Mouse (Mus musculus): ENCODE data around the gene Mkrn1. TPM values are rescaled to one million over a fixed set of nuclear protein-coding genes. Genes with fewer than 3 reads are reported as not detected.
A peak's percentile ranks its signal among the peaks of the same experiment; 100 is the strongest.
"Not testable (repeated sequence)": the region's sequence is repeated elsewhere in the genome, so short reads cannot be mapped to it uniquely, and the experiment has no call there.

The Mkrn1 gene
- total and polyA plus RNA-seq, 2 experiments from 2014 or later, result 217 to 264 TPM

- WGBS, result 79% methylated on average over 4 of the region's 4 CpGs
- DNase-seq (no peak), ATAC-seq (no peak)
- TF ChIP-seq CTCF (IDR thresholded peaks at IDR 0.05; ENCODE audit: low read depth), result no peak
- Histone ChIP-seq H3K4me2 (ENCODE audit: low read depth) (no peak overlapping the region), H3K36me3 (ENCODE audit: insufficient read depth) (no peaks in the 10 kb centered on the region), H3K27ac (ENCODE audit: low read depth, low read length) (no peak overlapping the region), H3K9me3 (ENCODE audit: low read length) (no peaks in the 10 kb centered on the region), H3K27me3 (ENCODE audit: insufficient read depth, low read length) (no peaks in the 10 kb centered on the region), H3K4me1 (ENCODE audit: insufficient read depth) (no peaks in the 10 kb centered on the region), H3K9ac (no peak overlapping the region), H3K4me3 (ENCODE audit: low read depth, low read length) (no peak overlapping the region)
Measured at GRCm38 (mm10) chr6:39427276-39428003, 7.2 kb upstream of the Mkrn1 start.

- Histone ChIP-seq H3K4me1 (ENCODE audit: insufficient read depth) (no peaks in the 10 kb centered on the region), H3K9ac (no peak overlapping the region), H3K4me2 (ENCODE audit: low read depth) (no peak overlapping the region), H3K9me3 (ENCODE audit: low read length) (no peaks in the 10 kb centered on the region), H3K36me3 (ENCODE audit: insufficient read depth) (no peaks in the 10 kb centered on the region), H3K4me3 (ENCODE audit: low read depth, low read length) (no peak overlapping the region), H3K27ac (ENCODE audit: low read depth, low read length) (no peak overlapping the region), H3K27me3 (ENCODE audit: insufficient read depth, low read length) (no peaks in the 10 kb centered on the region)
- ATAC-seq (no peak), DNase-seq (no peak)
- TF ChIP-seq CTCF (IDR thresholded peaks at IDR 0.05; ENCODE audit: low read depth), result no peak
- WGBS, result 94% methylated on average over 3 of the region's 4 CpGs
Measured at GRCm38 (mm10) chr6:39426725-39427124, 6.5 kb upstream of the Mkrn1 start.

DNA sequence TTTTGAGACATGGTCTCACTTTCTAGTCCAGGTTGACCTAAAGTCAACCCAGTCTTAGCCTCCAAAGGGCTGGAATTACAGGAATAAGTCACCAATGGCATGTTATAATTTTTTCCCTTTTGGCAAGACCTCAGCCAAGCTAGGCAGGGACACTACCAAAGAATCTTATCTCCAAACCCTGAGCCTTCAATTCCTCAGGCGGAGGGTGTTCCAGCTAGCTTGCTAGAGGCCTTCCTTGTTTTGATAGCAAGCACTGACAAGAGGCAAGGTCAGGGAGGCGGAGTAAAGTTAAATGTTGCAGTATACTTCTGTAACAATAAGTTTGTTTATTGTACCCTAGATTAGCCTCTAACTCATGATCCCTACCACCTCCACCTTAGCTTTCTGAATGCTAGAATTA lies 4.9 kb upstream of the Mkrn1 start:
- H3K27ac ChIP-seq (ENCODE audit: low read depth, low read length), result no peak overlapping the region
- no peak for ATAC-seq
- TF ChIP-seq CTCF (IDR thresholded peaks at IDR 0.05; ENCODE audit: low read depth), result no peak
- H3K4me3 ChIP-seq (ENCODE audit: low read depth, low read length), result no peak overlapping the region
- H3K27me3 ChIP-seq (ENCODE audit: insufficient read depth, low read length), result no peaks in the 10 kb centered on the region
- H3K4me1 ChIP-seq (ENCODE audit: insufficient read depth), result no peaks in the 10 kb centered on the region
- H3K36me3 ChIP-seq (ENCODE audit: insufficient read depth), result no peaks in the 10 kb centered on the region
- no peak for DNase-seq
- H3K9ac ChIP-seq, result no peak overlapping the region
- no peaks in the 10 kb centered on the region for H3K9me3 ChIP-seq (ENCODE audit: low read length)
- 91% methylated on average over 2 of the region's 2 CpGs for WGBS
- H3K4me2 ChIP-seq (ENCODE audit: low read depth), result no peak overlapping the region

GRCm38 (mm10) chr6:39423686-39424085 lies 3.4 kb upstream of the Mkrn1 start:
- H3K4me3 ChIP-seq (ENCODE audit: low read depth, low read length), result no peak overlapping the region
- no peak for TF ChIP-seq CTCF (IDR thresholded peaks at IDR 0.05; ENCODE audit: low read depth)
- no peaks in the 10 kb centered on the region for H3K36me3 ChIP-seq (ENCODE audit: insufficient read depth)
- no peak for ATAC-seq
- no peaks in the 10 kb centered on the region for H3K27me3 ChIP-seq (ENCODE audit: insufficient read depth, low read length)
- no peaks in the 10 kb centered on the region for H3K4me1 ChIP-seq (ENCODE audit: insufficient read depth)
- H3K9me3 ChIP-seq (ENCODE audit: low read length), result no peaks in the 10 kb centered on the region
- H3K27ac ChIP-seq (ENCODE audit: low read depth, low read length), result no peak overlapping the region
- 90% methylated on average over 7 of the region's 7 CpGs for WGBS
- no peak overlapping the region for H3K9ac ChIP-seq
- no peak overlapping the region for H3K4me2 ChIP-seq (ENCODE audit: low read depth)
- DNase-seq, result no peak

DNA sequence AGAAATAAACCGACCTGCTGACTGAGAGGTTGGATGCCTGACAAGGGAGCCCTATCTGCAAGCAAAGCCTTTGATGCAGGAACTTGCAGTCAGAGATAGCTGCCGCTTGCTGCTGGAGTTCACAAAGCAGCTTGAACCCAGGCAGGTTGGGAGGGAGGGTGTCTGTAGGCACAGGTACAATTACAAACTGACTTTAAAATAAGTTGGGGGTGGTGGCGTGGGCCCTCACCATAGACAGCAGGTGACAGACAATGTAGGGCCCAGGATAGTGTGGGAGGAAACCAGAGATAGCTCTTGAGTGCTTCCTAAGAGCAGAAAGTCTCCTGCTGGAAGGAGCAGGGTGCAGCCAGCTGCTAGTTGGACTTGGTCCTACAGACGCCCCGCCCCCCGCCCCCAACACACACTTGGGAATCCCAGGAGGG lies 2.9 kb upstream of the Mkrn1 start:
- WGBS, result 71% methylated on average over 6 of the region's 6 CpGs

DNA sequence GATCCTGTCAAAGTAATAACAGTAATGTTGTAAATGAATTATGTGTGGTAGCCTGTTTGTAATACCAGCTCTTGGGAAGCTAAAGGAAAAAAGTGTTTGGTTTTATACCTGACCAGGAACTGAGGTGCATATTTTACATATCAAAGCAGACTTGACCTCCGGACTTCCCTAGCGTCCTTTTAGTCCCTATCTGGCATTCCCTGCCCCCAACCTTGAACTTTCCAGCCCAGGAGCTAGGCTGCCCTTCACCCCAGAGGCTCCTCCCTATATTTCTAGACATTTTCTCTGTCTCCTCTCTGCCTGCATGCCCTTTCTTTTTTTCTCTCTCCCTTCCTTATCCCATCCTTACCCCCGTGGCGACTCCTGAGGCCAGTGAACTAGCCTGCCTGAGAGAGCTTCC lies 605 bp upstream of the Mkrn1 start:
- no peaks in the 10 kb centered on the region for H3K9me3 ChIP-seq (ENCODE audit: low read length)
- H3K4me2 ChIP-seq (ENCODE audit: low read depth), result peak overlapping the region; percentile 61
- peak overlapping the region; percentile 79; the same call in 1 of the 2 replicates for H3K9ac ChIP-seq
- no peaks in the 10 kb centered on the region for H3K27me3 ChIP-seq (ENCODE audit: insufficient read depth, low read length)
- ATAC-seq (no peak), DNase-seq (no peak)
- WGBS, result 41% methylated on average over 4 of the region's 4 CpGs
- H3K36me3 ChIP-seq (ENCODE audit: insufficient read depth), result no peaks in the 10 kb centered on the region
- peak overlapping the region; percentile 95; the same call in 1 of the 2 replicates for H3K27ac ChIP-seq (ENCODE audit: low read depth, low read length)
- H3K4me1 ChIP-seq (ENCODE audit: insufficient read depth), result peaks cover 8% of the 10 kb centered on the region; the same call in 1 of the 2 replicates
- no peak for TF ChIP-seq CTCF (IDR thresholded peaks at IDR 0.05; ENCODE audit: low read depth)
- H3K4me3 ChIP-seq (ENCODE audit: low read depth, low read length), result peak overlapping the region; percentile 97

More for the DNA sequence above, 2.9 kb upstream of the Mkrn1 start:
- H3K9me3 ChIP-seq (ENCODE audit: low read length), result no peaks in the 10 kb centered on the region
- H3K4me1 ChIP-seq (ENCODE audit: insufficient read depth), result peaks cover 3% of the 10 kb centered on the region; the same call in 1 of the 2 replicates
- ATAC-seq (no peak), DNase-seq (no peak)
- H3K4me3 ChIP-seq (ENCODE audit: low read depth, low read length), result no peak overlapping the region
- no peak overlapping the region for H3K27ac ChIP-seq (ENCODE audit: low read depth, low read length)
- H3K27me3 ChIP-seq (ENCODE audit: insufficient read depth, low read length), result no peaks in the 10 kb centered on the region
- no peak overlapping the region for H3K4me2 ChIP-seq (ENCODE audit: low read depth)
- H3K9ac ChIP-seq, result no peak overlapping the region
- no peak for TF ChIP-seq CTCF (IDR thresholded peaks at IDR 0.05; ENCODE audit: low read depth)
- H3K36me3 ChIP-seq (ENCODE audit: insufficient read depth), result no peaks in the 10 kb centered on the region

DNA sequence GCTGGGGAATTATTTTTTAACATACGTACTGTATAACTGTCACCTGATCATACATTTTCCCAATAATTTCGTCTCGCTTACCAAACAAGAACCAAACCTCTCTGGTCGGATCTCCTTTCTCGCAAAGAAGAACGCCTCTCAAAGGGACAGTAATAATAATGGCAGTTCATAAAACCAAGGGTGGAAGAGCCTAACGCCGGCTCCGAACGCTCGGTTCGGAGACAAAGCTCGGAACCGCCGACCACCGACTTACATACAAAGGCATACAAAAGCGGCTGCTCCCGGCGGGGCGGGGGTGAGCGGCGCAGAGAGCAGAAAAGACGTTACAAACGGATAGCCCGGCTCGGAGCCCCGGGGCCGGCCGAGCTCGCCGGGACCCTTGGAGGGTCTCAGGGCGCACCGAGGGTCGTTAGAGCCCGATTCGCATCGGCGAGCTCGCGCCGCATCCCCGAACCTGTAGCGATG lies 844 bp downstream of the Mkrn1 start:
- Histone ChIP-seq H3K27me3 (ENCODE audit: insufficient read depth, low read length) (no peaks in the 10 kb centered on the region), H3K4me2 (ENCODE audit: low read depth) (peak overlapping the region; percentile 61), H3K4me1 (ENCODE audit: insufficient read depth) (peaks cover 8% of the 10 kb centered on the region; the same call in 1 of the 2 replicates), H3K36me3 (ENCODE audit: insufficient read depth) (no peaks in the 10 kb centered on the region), H3K9me3 (ENCODE audit: low read length) (no peaks in the 10 kb centered on the region), H3K27ac (ENCODE audit: low read depth, low read length) (peak overlapping the region; percentile 95), H3K4me3 (ENCODE audit: low read depth, low read length) (peak overlapping the region; percentile 97), H3K9ac (peak overlapping the region; percentile 79)
- no peak for TF ChIP-seq CTCF (IDR thresholded peaks at IDR 0.05; ENCODE audit: low read depth)
- WGBS, result 1% methylated on average over 43 of the region's 43 CpGs
- ATAC-seq (peak; percentile 28; the same call in 1 of the 2 replicates), DNase-seq (peak; percentile 70)

DNA sequence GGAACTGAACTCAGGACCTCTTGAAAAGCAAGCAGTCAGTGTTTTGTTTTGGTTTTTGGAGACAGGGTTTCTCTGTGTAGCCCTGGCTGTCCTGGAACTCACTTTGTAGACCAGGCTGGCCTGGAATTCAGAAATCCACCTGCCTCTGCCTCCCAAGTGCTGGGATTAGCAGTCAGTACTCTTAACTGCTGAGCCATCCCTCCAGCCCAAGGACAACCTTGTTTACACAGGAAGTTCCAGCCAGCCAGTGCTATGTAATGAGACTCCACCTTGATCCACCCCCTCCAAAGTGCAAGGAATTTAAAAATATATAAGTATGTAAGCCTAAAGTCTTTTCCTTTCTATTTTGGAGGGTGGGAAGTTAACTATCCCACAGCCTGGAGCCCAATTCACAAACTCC lies 3.6 kb downstream of the Mkrn1 start:
- H3K9me3 ChIP-seq (ENCODE audit: low read length); H3K4me1 ChIP-seq (ENCODE audit: insufficient read depth); H3K27ac ChIP-seq (ENCODE audit: low read depth, low read length); H3K27me3 ChIP-seq (ENCODE audit: insufficient read depth, low read length); H3K9ac ChIP-seq; H3K4me3 ChIP-seq (ENCODE audit: low read depth, low read length); H3K36me3 ChIP-seq (ENCODE audit: insufficient read depth); H3K4me2 ChIP-seq (ENCODE audit: low read depth); ATAC-seq; DNase-seq: not testable (repeated sequence)
